Mouse (Mus musculus) midbrain, postnatal 0 days (tissue): Measurements from ENCODE around the gene Lao1. TPM values are rescaled to one million over a fixed set of nuclear protein-coding genes. Genes with fewer than 3 reads are reported as not detected.

ENCODE experiments used
- ATAC-seq: fragments of 200-750 bp; cut with Nextera tagmentation; 2 replicates; pipeline ENCODE4 v1.8.0; 2017; ENCODE audit warnings: moderate number of reproducible peaks, mild to moderate bottlenecking, moderate TSS enrichment, moderate library complexity; ENCODE audit not compliant: low FRiP score
- DNase-seq: peaks from one replicate; pipeline ENCODE4 v3.0.0-alpha.2; 2015; ENCODE audit warnings: low spot score
- H3K27ac ChIP-seq: fragments of 300-500 bp; sonication (generic); 2 replicates; pipeline ENCODE4 v1.5.1; 2014; ENCODE audit warnings: low read depth, mild to moderate bottlenecking, low read length, mixed read lengths
- H3K27me3 ChIP-seq: fragments of 300-500 bp; sonication (generic); 2 replicates; pipeline ENCODE4 v1.6.1; 2014; ENCODE audit warnings: low read length, control low read depth, mixed read lengths; ENCODE audit not compliant: insufficient read depth
- H3K36me3 ChIP-seq: fragments of 300-500 bp; sonication (generic); 2 replicates; pipeline ENCODE4 v1.6.1; 2014; ENCODE audit warnings: low read length, control low read depth, mixed read lengths; ENCODE audit not compliant: insufficient read depth
- H3K4me1 ChIP-seq: fragments of 300-500 bp; sonication (generic); 2 replicates; pipeline ENCODE4 v1.6.1; 2014; ENCODE audit warnings: mild to moderate bottlenecking, control low read depth, antibody characterized with exemption, low read length, mixed read lengths; ENCODE audit not compliant: insufficient read depth
- H3K4me2 ChIP-seq: fragments of 300-500 bp; sonication (generic); 2 replicates; pipeline ENCODE4 v1.6.1; 2014; ENCODE audit warnings: low read depth, mild to moderate bottlenecking, low read length, mixed read lengths; ENCODE audit not compliant: poor library complexity, severe bottlenecking
- H3K4me3 ChIP-seq: fragments of 300-500 bp; sonication (generic); 2 replicates; pipeline ENCODE4 v1.5.1; 2014; ENCODE audit warnings: low read depth, mild to moderate bottlenecking, low read length, moderate library complexity
- H3K9ac ChIP-seq: fragments of 300-500 bp; sonication (generic); replicated peaks from 2 replicates; pipeline ENCODE4 v1.6.1; 2014; ENCODE audit warnings: mild to moderate bottlenecking, low read length, moderate library complexity, mixed read lengths; ENCODE audit not compliant: poor library complexity, severe bottlenecking
- H3K9me3 ChIP-seq: fragments of 300-500 bp; sonication (generic); 2 replicates; pipeline ENCODE4 v1.6.1; 2016; ENCODE audit warnings: low read length, control low read depth
- CTCF ChIP-seq: IDR thresholded peaks from 2 replicates; pipeline ENCODE4 v1.5.1; 2016; ENCODE audit warnings: antibody characterized with exemption, mild to moderate bottlenecking
- WGBS: fragments of 180-500 bp; shearing (Covaris S2); extraction: QIAGEN DNeasy Blood & Tissue Kit; methylation state at CpG from one replicate; pipeline ENCODE4 v1.1.7; 2014; 5-methylcytosine and 5-hydroxymethylcytosine counted together
- polyA plus RNA-seq: library from polyadenylated mRNA; unstranded; fragments of >200 nt; fragmentation: Nextera tagmentation; extraction: Ambion mirVana; gene quantifications from 2 replicates; pipeline ENCODE4 v1.2.1, GENCODE M21; 2015
- total RNA-seq: library from RNA; depleted of rRNA; stranded (reverse); fragments of >200 nt; gene quantifications from 2 replicates; pipeline ENCODE4 v1.2.3, GENCODE M21; 2014

The Lao1 gene
- total and polyA plus RNA-seq, 2 experiments from 2014 or later = 0.22 TPM; not detected in 1

DNA sequence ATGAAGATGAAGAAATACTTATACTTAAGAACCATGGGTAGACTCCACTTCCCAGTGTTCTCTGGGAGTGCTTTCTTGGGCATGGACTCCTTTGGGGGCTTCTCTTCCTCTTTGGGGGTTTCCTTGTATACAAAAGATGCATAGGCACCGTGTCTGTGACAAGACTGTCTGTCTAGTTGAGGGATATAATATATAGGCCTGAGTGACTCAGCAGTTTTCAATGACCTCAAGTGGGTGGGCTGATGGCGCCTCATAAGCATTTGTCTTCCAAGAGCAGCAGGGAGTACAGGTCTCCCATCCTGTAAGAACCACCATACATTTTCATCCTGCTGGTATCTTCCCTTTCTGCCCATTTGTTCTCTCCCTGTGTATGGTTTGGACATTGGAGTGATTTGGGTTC, 11.9 kb downstream of the Lao1 start:
- H3K9me3 ChIP-seq = no peaks in the 10 kb centered on the region
- no peak for ATAC-seq
- H3K4me2 ChIP-seq = no peak overlapping the region
- no peak for DNase-seq
- no peak overlapping the region for H3K27ac ChIP-seq
- no peak overlapping the region for H3K4me3 ChIP-seq
- 81% methylated on average over 2 of the region's 2 CpGs for WGBS
- H3K4me1 ChIP-seq = no peaks in the 10 kb centered on the region
- H3K9ac ChIP-seq = no peak overlapping the region
- no peaks in the 10 kb centered on the region for H3K36me3 ChIP-seq
- H3K27me3 ChIP-seq = no peaks in the 10 kb centered on the region
- no peak for TF ChIP-seq CTCF

DNA sequence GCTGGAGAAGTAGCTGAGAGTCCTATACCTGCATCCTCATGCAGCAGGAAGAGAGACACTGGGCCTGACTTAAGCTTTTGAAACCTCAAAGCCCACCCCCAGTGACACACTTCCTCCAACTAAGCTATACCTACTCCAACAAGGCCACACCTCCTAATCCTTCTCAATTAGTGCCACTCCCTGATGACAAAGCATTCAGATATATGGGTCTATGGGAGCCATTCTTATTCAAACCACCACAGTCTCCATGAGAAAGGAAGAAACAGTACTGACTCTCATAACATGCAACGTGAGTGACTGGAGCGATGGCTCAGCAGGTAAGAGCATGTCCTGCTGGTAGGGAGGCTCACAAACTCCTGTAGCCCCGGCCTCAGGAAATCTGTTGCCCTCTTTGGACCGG, 23.9 kb downstream of the Lao1 start:
- no peaks in the 10 kb centered on the region for H3K36me3 ChIP-seq
- H3K27me3 ChIP-seq = no peaks in the 10 kb centered on the region
- H3K27ac ChIP-seq = no peak overlapping the region
- no peak overlapping the region for H3K4me3 ChIP-seq
- ATAC-seq (no peak), DNase-seq (no peak)
- TF ChIP-seq CTCF = no peak
- no peaks in the 10 kb centered on the region for H3K9me3 ChIP-seq
- H3K4me1 ChIP-seq = no peaks in the 10 kb centered on the region
- no peak overlapping the region for H3K9ac ChIP-seq
- no peak overlapping the region for H3K4me2 ChIP-seq
- 84% methylated on average over 4 of the region's 4 CpGs for WGBS

DNA sequence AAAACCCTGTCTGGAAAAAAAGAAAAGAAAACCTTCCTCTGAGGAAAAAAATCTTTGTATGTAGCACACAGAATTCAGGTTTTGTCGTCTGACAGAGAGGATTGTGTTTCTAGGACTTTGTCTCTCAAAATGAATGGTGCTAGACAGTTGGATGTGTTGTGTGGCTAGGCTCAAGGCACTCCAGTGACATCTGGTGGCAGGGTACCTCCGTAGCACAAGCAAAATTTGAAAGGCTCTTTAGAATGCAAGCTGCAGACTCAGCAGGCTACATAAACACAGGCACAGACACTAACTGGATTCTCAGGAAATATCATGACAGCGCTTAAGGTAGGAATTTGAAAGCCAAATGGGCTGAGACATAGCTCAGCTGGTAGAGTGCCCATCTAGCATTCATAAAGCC, 27.2 kb downstream of the Lao1 start:
- Histone ChIP-seq H3K9ac (no peak overlapping the region), H3K4me2 (no peak overlapping the region), H3K36me3 (no peaks in the 10 kb centered on the region), H3K27me3 (no peaks in the 10 kb centered on the region), H3K27ac (no peak overlapping the region), H3K4me3 (no peak overlapping the region), H3K4me1 (no peaks in the 10 kb centered on the region), H3K9me3 (no peaks in the 10 kb centered on the region)
- TF ChIP-seq CTCF = peak; percentile 69
- DNase-seq = peak; percentile 32
- WGBS = 9% methylated on average over 3 of the region's 3 CpGs
- no peak for ATAC-seq

DNA sequence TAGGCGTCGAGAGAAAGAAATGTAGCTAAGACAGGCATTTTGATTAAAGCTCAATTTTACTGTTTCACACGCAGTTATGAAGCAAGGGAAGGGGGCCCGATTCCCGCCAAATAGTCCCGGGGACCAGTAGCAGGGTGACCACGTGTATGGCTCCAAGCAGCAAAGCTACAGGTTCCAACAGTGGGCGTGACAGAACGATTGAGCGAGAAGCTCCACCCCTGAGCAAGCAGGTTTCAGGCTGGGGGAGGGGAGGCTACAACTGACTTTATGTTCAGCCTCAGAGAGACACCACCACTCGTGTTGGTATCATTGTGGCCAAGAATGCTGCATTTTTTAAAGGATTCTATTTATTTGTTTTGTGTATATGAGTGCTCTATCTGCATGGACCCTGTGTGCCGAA, 28.0 kb downstream of the Lao1 start:
- 27% methylated on average over 12 of the region's 12 CpGs for WGBS
- H3K4me3 ChIP-seq = no peak overlapping the region
- TF ChIP-seq CTCF = no peak
- ATAC-seq (no peak), DNase-seq (no peak)
- no peaks in the 10 kb centered on the region for H3K27me3 ChIP-seq
- no peaks in the 10 kb centered on the region for H3K4me1 ChIP-seq
- no peak overlapping the region for H3K27ac ChIP-seq
- H3K9ac ChIP-seq = no peak overlapping the region
- no peaks in the 10 kb centered on the region for H3K9me3 ChIP-seq
- H3K36me3 ChIP-seq = no peaks in the 10 kb centered on the region
- no peak overlapping the region for H3K4me2 ChIP-seq

DNA sequence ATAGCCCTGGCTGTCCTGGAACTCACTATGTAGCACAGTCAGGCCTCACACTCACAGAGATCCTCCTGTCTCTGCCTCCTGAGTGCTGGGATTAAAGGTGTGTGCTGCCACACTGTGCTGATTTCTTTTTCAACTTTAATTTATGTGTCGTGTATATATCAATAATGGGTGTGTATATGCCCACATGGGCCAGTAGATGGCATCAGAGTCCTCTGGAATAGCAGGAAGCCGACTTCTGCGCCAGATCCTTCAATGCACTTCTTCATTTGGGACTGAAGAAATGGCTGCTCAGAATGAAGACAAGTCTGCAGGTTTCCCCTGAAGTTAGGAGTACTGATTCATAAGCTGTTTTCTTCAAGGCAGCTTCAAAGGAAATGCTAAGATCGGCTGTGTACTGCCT, 30.4 kb downstream of the Lao1 start:
- no peak overlapping the region for H3K4me2 ChIP-seq
- H3K9me3 ChIP-seq = no peaks in the 10 kb centered on the region
- 34% methylated on average over 4 of the region's 4 CpGs for WGBS
- no peaks in the 10 kb centered on the region for H3K36me3 ChIP-seq
- H3K9ac ChIP-seq = no peak overlapping the region
- H3K4me1 ChIP-seq = no peaks in the 10 kb centered on the region
- DNase-seq (peak; percentile 55), ATAC-seq (no peak)
- peak; percentile 71 for TF ChIP-seq CTCF
- H3K4me3 ChIP-seq = no peak overlapping the region
- no peaks in the 10 kb centered on the region for H3K27me3 ChIP-seq
- H3K27ac ChIP-seq = no peak overlapping the region

DNA sequence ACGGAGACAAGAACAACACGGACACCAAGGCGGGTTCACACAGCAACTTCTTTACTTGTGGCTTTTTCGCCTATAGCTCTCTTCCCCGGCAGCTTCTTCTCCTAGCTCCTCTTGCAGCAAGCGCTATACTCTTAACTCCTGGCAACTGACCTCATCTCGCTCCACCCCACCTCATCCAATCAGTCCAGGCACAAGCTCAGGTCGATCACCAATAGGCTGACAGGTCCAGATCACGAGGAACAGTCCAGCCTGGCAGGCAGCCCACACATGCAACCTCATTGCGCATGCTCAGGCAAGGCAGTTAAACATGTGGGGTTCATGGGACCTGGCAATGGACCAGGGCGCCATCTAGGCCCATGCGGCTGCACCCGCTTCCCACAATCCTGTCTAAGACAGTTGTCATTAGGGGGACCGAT, 35.8 kb downstream of the Lao1 start:
- ATAC-seq (no peak), DNase-seq (no peak)
- Histone ChIP-seq H3K4me2 (no peak overlapping the region), H3K36me3 (no peaks in the 10 kb centered on the region), H3K27me3 (no peaks in the 10 kb centered on the region), H3K9me3 (no peaks in the 10 kb centered on the region), H3K4me3 (no peak overlapping the region), H3K4me1 (no peaks in the 10 kb centered on the region), H3K9ac (no peak overlapping the region), H3K27ac (no peak overlapping the region)
- TF ChIP-seq CTCF = no peak
- WGBS = 93% methylated on average over 14 of the region's 14 CpGs
